9 mouse cellular contexts compared by ENCODE assay signal in the genomic region with DNA sequence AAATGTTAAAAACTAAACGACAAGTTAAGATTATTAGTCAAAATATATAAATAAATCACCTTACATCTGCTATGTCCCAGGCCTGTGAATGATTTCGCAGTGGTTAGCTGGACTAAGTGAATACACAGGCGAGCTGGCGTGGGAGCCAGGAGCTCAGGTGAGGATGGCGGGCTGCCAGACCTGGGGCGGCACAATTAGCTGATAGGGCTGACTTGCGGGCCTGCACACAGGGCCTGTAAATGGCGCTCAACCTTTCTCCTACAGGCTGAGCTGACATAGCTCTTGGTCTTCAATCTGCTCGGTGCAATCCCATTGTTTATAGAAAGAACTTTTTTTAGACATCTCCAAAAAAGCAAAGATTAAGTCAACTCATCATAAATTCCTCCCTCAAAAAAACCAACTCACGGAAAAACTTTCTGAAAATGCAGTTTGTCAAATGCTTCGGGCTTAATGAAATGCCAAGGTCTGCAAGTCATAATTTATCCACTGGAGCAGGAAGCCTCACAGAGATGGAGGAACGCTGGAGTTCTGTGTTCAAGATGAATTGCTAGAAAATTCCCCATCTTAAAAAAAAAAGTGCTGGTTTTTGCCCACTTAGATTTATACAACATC.
A peak's percentile ranks its signal among the peaks of the same experiment; 100 is the strongest.
DNase-seq lines count a peak whose midpoint lies in the region; ATAC-seq lines count a peak whose summit lies in the region.
"Had no signal": no experiment of that assay in that cellular context is flagged by ENCODE, and none has a peak within 500 bp of the region (broad histone marks: within the 10 kb centered on the region; RNA-seq: fewer than 3 reads in every experiment).

No protein-coding gene starts in this region.

- H3K4me3 ChIP-seq in heart, embryonic 10.5 days: no peak overlapping the region
- no peak overlapping the region for H3K4me3 ChIP-seq in embryonic facial prominence, embryonic 10.5 days
- no peak overlapping the region for H3K4me3 ChIP-seq in limb, embryonic 10.5 days

- no peak for ATAC-seq in erythroblast, adult 5-6 weeks (replicated peaks; ENCODE audit: low FRiP score, poor library complexity, severe bottlenecking)

- no peaks in the 10 kb centered on the region for H3K27me3 ChIP-seq in heart, embryonic 10.5 days (ENCODE audit: insufficient read depth, poor library complexity, severe bottlenecking)
- H3K27me3 ChIP-seq in embryonic facial prominence, embryonic 10.5 days (replicated peaks; ENCODE audit: low read depth, poor library complexity, severe bottlenecking): no peaks in the 10 kb centered on the region
- no peaks in the 10 kb centered on the region for H3K27me3 ChIP-seq in limb, embryonic 10.5 days (ENCODE audit: low read depth, poor library complexity, severe bottlenecking)

- no peaks in the 10 kb centered on the region for H3K9me3 ChIP-seq in heart, embryonic 10.5 days
- no peaks in the 10 kb centered on the region for H3K9me3 ChIP-seq in embryonic facial prominence, embryonic 10.5 days
- no peaks in the 10 kb centered on the region for H3K9me3 ChIP-seq in limb, embryonic 10.5 days (replicated peaks)
- H3K9me3 ChIP-seq: G1E had no signal

- 79% methylated on average over 12 of the region's 12 CpGs for WGBS in heart, embryonic 10.5 days
- 86% methylated on average over 12 of the region's 12 CpGs for whole genome bisulfite sequencing in embryonic facial prominence, embryonic 10.5 days
- 72% methylated on average over 12 of the region's 12 CpGs for WGBS in limb, embryonic 10.5 days

- H3K27ac ChIP-seq in heart, embryonic 10.5 days: no peak overlapping the region
- H3K27ac ChIP-seq in embryonic facial prominence, embryonic 10.5 days (replicated peaks): peak overlapping the region; percentile 40; the same call in 1 of the 2 replicates
- H3K27ac ChIP-seq in limb, embryonic 10.5 days: peak overlapping the region; percentile 39; the same call in 1 of the 2 replicates

- intact Hi-C loops in left cerebral cortex, postnatal 25 days (cut with DNase I): no loop called here

- no peaks in the 10 kb centered on the region for H3K36me3 ChIP-seq in heart, embryonic 10.5 days
- H3K36me3 ChIP-seq in embryonic facial prominence, embryonic 10.5 days (replicated peaks): no peaks in the 10 kb centered on the region
- no peaks in the 10 kb centered on the region for H3K36me3 ChIP-seq in limb, embryonic 10.5 days
- H3K36me3 ChIP-seq: G1E had no signal

- H3K4me1 ChIP-seq in heart, embryonic 10.5 days: peaks cover 16% of the 10 kb centered on the region
- H3K4me1 ChIP-seq in embryonic facial prominence, embryonic 10.5 days: peaks cover 24% of the 10 kb centered on the region
- H3K4me1 ChIP-seq in limb, embryonic 10.5 days: peaks cover 47% of the 10 kb centered on the region

- peak; percentile 20 to 31 for DNase-seq in heart, adult 18-20 months
- no peak for DNase-seq in heart, embryonic 10.5 days (ENCODE audit: low spot score)
- peak; percentile 62 for DNase-seq in 3T3-L1 (ENCODE audit: low read depth, low spot score)
- no peak for DNase-seq in embryonic facial prominence, embryonic 10.5 days (ENCODE audit: low spot score)
- peak; percentile 57 for DNase-seq in limb, embryonic 10.5 days (ENCODE audit: low spot score)
- no peak for DNase-seq in right cerebral cortex, adult 2 months (ENCODE audit: low spot score in 2 of 2)
- DNase-seq in left cerebral cortex, postnatal 25 days (ENCODE audit: low spot score in 2 of 2): no peak

Comparison
In these comparisons a context has a peak if more than half of its experiments do, and no peak if none do; other contexts are left out.
1. DNase-seq: peak in heart, adult 18-20 months (2 of 2), 3T3-L1 (single experiment) and limb, embryonic 10.5 days (single experiment); none in heart, embryonic 10.5 days (single experiment), embryonic facial prominence, embryonic 10.5 days (single experiment), right cerebral cortex, adult 2 months (0 of 2) and left cerebral cortex, postnatal 25 days (0 of 2).